Mouse (Mus musculus) heart, embryonic 12.5 days (tissue): ENCODE data around the gene Rln1. TPM values are rescaled to one million over a fixed set of nuclear protein-coding genes. Genes with fewer than 3 reads are reported as not detected.

Experiments used
- ATAC-seq: fragments of 200-750 bp; cut with Nextera tagmentation; 2 replicates; pipeline ENCODE4 v1.8.0; 2017; ENCODE audit warnings: moderate TSS enrichment, moderate library complexity; ENCODE audit not compliant: insufficient number of reproducible peaks, low FRiP score
- H3K27ac ChIP-seq: fragments of 300-500 bp; sonication (generic); 2 replicates; pipeline ENCODE4 v1.5.1; 2016; ENCODE audit warnings: mild to moderate bottlenecking, moderate library complexity; ENCODE audit not compliant: poor library complexity, severe bottlenecking
- H3K27me3 ChIP-seq: fragments of 300-500 bp; sonication (generic); replicated peaks from 2 replicates; pipeline ENCODE4 v1.6.1; 2016; ENCODE audit warnings: mild to moderate bottlenecking, moderate library complexity
- H3K36me3 ChIP-seq: fragments of 300-500 bp; sonication (generic); 2 replicates; pipeline ENCODE4 v1.6.1; 2016; ENCODE audit warnings: mild to moderate bottlenecking, moderate library complexity
- H3K4me1 ChIP-seq: fragments of 300-500 bp; sonication (generic); replicated peaks from 2 replicates; pipeline ENCODE4 v1.6.1; 2016; ENCODE audit warnings: mild to moderate bottlenecking
- H3K4me2 ChIP-seq: fragments of 300-500 bp; sonication (generic); 2 replicates; pipeline ENCODE4 v1.6.1; 2016; ENCODE audit warnings: mild to moderate bottlenecking, moderate library complexity
- H3K4me3 ChIP-seq: fragments of 300-500 bp; sonication (generic); 2 replicates; pipeline ENCODE4 v1.5.1; 2016; ENCODE audit warnings: mild to moderate bottlenecking
- H3K9ac ChIP-seq: fragments of 300-500 bp; sonication (generic); 2 replicates; pipeline ENCODE4 v1.6.1; 2016; ENCODE audit warnings: mild to moderate bottlenecking, moderate library complexity
- H3K9me3 ChIP-seq: fragments of 300-500 bp; sonication (generic); replicated peaks from 2 replicates; pipeline ENCODE4 v1.6.1; 2016; ENCODE audit warnings: mild to moderate bottlenecking, moderate library complexity
- WGBS: fragments of 180-500 bp; shearing (Covaris S2); methylation state at CpG from one replicate; pipeline ENCODE4 v1.1.7; 2016; 5-methylcytosine and 5-hydroxymethylcytosine counted together
- polyA plus RNA-seq: library from polyadenylated mRNA; unstranded; fragments of >200 nt; fragmentation: Nextera tagmentation; extraction: Ambion mirVana; gene quantifications from 2 replicates; pipeline ENCODE4 v1.2.1, GENCODE M21; 2016

The Rln1 gene
- polyA plus RNA-seq, 1 experiment from 2014 or later: 0.32 TPM

DNA sequence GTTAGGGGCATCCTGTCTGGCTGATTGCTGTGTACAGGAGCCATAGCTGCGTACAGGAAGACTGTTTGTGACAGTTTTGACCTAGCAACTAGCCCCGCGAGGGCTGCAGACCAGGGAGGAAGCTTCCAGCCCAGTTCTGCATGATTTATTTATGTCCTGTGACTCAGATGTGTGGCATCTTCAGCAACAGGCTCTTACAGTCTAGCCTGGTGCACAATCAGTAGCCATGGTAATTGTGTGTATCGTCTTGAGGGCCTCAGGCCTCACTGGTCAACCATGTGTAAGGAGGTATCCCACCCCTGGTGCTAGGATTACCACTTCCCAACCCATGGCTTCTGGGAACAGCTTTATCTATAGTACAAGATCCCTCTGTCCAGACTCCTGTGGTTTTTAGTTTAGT is 41.9 kb downstream of the Rln1 start:
- WGBS: 56% methylated on average over 4 of the region's 4 CpGs
- Histone ChIP-seq H3K9ac (no peak overlapping the region), H3K4me2 (no peak overlapping the region), H3K4me3 (no peak overlapping the region), H3K9me3 (no peaks in the 10 kb centered on the region), H3K4me1 (peaks cover 7% of the 10 kb centered on the region), H3K36me3 (peaks cover 40% of the 10 kb centered on the region), H3K27ac (no peak overlapping the region), H3K27me3 (no peaks in the 10 kb centered on the region)
- ATAC-seq: no peak

DNA sequence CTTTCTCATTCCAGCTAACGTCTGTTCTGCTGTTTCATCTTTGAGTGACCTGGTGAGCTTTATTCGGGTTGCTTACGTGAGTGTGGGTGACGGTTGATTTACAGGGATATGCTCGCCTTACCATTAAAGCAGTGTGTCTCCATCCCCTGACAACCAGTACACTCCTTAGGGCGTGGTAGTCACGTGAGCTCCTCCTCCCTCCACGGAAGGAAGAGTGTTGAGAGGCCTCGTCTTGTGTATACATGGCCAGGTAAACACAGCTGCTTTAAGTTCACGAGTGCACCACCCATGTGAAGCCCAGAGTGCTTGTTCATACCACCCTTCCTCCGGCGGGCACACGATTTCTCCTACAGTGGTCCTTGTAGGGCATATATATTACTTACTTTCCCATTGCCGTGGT is 42.9 kb downstream of the Rln1 start:
- no peaks in the 10 kb centered on the region for H3K9me3 ChIP-seq
- H3K4me2 ChIP-seq: no peak overlapping the region
- no peak overlapping the region for H3K4me3 ChIP-seq
- ATAC-seq: no peak
- WGBS: 86% methylated on average over 14 of the region's 14 CpGs
- H3K27me3 ChIP-seq: no peaks in the 10 kb centered on the region
- H3K36me3 ChIP-seq: peaks cover 36% of the 10 kb centered on the region
- peaks cover 7% of the 10 kb centered on the region for H3K4me1 ChIP-seq
- no peak overlapping the region for H3K9ac ChIP-seq
- no peak overlapping the region for H3K27ac ChIP-seq

- Histone ChIP-seq H3K9ac (no peak overlapping the region), H3K36me3 (peaks cover 39% of the 10 kb centered on the region), H3K9me3 (no peaks in the 10 kb centered on the region), H3K4me1 (peaks cover 11% of the 10 kb centered on the region), H3K4me2 (no peak overlapping the region), H3K27ac (no peak overlapping the region), H3K4me3 (no peak overlapping the region), H3K27me3 (no peaks in the 10 kb centered on the region)
- ATAC-seq: no peak
- 77% methylated on average over 8 of the region's 8 CpGs for WGBS
Measured at GRCm38 (mm10) chr19:29287863-29288262, 46.6 kb downstream of the Rln1 start.

DNA sequence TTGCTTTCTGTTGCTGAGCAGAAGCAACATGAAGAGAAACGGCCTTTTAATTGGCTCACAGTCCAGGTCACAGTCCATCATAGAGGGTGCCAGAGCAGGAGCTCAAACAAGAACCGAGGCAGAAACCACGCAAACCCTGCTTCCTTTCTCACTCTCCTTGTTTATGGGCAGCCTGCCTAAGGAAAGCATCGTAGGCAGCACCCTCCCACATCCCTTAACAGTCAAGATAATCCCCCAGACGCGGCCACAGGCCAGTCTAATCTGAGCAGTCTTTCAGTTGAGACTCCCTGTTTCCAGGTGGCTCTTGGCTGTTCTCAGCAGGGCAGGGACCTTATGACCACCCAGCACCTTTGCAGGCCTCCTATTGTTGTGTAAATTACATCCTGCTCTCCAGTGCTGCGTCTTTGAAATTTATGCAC is 49.0 kb downstream of the Rln1 start:
- no peaks in the 10 kb centered on the region for H3K27me3 ChIP-seq
- no peak overlapping the region for H3K9ac ChIP-seq
- H3K9me3 ChIP-seq: no peaks in the 10 kb centered on the region
- no peak for ATAC-seq
- WGBS: 31% methylated on average over 7 of the region's 7 CpGs
- H3K4me3 ChIP-seq: no peak overlapping the region
- H3K27ac ChIP-seq: no peak overlapping the region
- H3K4me1 ChIP-seq: peaks cover 4% of the 10 kb centered on the region; the same call in 1 of the 2 replicates
- H3K4me2 ChIP-seq: no peak overlapping the region
- peaks cover 27% of the 10 kb centered on the region for H3K36me3 ChIP-seq

Other genes with a start within 250 kb of the Rln1 start
- 21.7 and 22.6 TPM in 2 replicates for gene Rcl1, start 233.3 kb downstream of the Rln1 start, polyA plus RNA-seq
- 11.0 TPM in 2 replicates for gene Jak2, start 82.8 kb downstream of the Rln1 start, polyA plus RNA-seq
- gene Insl6, start 9.3 kb downstream of the Rln1 start, polyA plus RNA-seq: 4.2 and 4.3 TPM in 2 replicates
- gene Plgrkt, start 32.7 kb upstream of the Rln1 start, polyA plus RNA-seq: 41.1 and 43.5 TPM in 2 replicates
- gene Cd274, start 32.8 kb upstream of the Rln1 start, polyA plus RNA-seq: 0.32 and 0.71 TPM in 2 replicates
- gene Pdcd1lg2, start 76.2 kb upstream of the Rln1 start, polyA plus RNA-seq: not detected in 2 replicates
- gene Ric1, start 187.6 kb upstream of the Rln1 start, polyA plus RNA-seq: 7.5 and 8.4 TPM in 2 replicates